Mouse (Mus musculus) left cerebral cortex, postnatal 14 days (tissue): ENCODE data around the gene Gm6401. TPM values are rescaled to one million over a fixed set of nuclear protein-coding genes. Genes with fewer than 3 reads are reported as not detected.
"Not testable (repeated sequence)": the region's sequence is repeated elsewhere in the genome, so short reads cannot be mapped to it uniquely, and the experiment has no call there.

Experiments used
- DNase-seq, 2 experiments: peaks; one replicate each; pipeline ENCODE4 v3.0.0; 2021 to 2022; ENCODE audit warnings: low spot score in 2 of 2, mixed read lengths in 1 of 2
- intact Hi-C: fragments of 180-260 bp; cut with DNase I; formaldehyde crosslinking; loops from one replicate; pipeline ENCODE4 v1.15.1; 2025
- long read RNA-seq, 2 experiments: library from polyadenylated mRNA; stranded (forward); transcript quantifications; one replicate each; pipeline ENCODE4 v2.0.0; 2021
- total RNA-seq, 2 experiments: library from RNA; stranded (reverse); gene quantifications; 2 replicates each; pipeline ENCODE4 v1.2.3; 2021

Gm6401 gene
- not detected for total RNA-seq
- long read RNA-seq, experiment 1 = 0 reads
- long read RNA-seq, experiment 2 = 0 reads

DNA sequence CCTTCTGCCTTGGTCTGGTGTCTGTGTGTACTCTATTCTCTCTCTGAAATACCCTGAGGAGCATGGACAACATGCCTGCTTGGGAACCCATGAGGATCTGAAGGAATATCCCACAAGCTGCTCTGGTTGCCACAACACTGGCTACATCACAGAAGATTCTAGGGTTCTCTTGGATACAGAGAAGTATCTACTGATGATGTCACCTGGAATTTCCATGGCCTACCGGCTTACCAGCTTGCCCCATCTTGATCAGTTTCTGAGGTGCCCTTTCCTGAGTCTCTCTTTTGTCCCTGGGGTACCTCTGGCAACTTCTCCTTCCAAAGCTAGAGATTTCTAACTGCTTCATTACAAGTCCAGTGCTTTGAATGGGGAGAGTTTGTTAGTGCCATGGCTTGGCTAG lies at the start of gene Gm6401:
Gene Gm6401, minus strand, starts transcription at position 101 of the 400 bp plus-strand sequence.
- DNase-seq, intact Hi-C loops: not testable (repeated sequence)

- DNase-seq, intact Hi-C loops: not testable (repeated sequence)
These were observed 15.5 kb upstream of the Gm6401 start, which contains the start of gene Gm3543 for GRCm38 (mm10) chr14:41983225-41983624. Gene Gm3543, minus strand, starts transcription at chr14:41983325.

- DNase-seq, intact Hi-C loops: not testable (repeated sequence)
These were observed 869 bp upstream of the Gm6401 start for GRCm38 (mm10) chr14:41968596-41968995.

DNA sequence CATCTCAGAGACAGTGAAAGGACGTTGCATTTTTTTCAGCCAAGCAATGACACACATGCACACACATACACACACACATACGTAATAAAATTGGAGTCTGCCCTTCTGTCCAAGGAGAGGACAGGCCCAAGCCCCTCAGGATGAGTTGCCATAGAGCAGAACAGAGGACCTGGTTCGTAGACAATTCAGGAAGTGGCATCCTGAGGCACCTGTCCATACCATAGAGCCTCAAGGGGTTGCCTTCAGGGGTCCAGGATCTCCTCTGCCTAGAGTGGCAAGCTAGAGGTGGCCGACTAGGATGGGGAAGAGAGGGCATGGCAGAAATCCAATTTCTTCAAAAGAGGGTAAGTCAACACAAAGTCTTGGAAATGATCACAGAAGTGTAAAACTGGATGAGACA lies 3.6 kb downstream of the Gm6401 start:
- DNase-seq, intact Hi-C loops: not testable (repeated sequence)

DNA sequence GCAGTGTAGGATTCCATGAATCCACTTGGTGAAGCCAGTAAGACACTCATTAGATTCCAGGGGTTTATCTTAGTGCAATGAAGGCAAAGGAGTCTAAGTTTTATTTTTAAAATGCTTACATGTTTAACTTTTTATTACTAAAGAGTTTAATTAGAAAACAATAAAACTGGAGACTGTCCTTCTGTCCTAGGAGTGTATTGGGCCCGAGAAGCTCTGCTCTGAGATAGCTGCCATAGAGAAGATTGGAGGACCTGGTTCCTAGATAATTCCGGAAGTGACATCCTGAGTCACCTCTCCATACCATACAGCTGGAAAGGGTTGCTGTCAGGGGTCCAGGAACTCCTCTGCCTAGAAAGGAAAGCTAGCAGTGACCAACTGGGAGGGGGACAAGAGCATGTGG lies 24.0 kb downstream of the Gm6401 start, which contains the start of gene 1700024B05Rik:
Gene 1700024B05Rik, plus strand, starts transcription at position 301 of the 400 bp plus-strand sequence.
- intact Hi-C loops, DNase-seq: not testable (repeated sequence)

DNA sequence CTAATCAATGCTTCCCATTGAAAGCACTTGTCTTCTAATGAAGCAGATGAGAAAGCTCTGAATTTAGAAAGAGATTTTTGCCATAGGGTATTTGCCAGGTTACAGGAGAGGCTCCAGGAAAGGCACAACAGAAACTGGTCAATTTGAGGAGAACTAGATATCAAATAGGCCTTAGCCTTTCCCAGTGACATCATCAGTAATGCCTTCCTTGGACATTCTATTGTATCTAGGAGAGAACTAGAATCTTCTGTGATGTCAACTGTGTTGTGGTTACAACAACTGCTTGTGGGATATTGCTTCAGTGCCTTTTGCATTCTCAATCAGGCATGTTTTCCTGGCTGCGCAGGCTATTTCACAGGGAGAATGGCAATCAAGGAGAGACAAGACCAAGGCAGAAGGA lies 43.1 kb downstream of the Gm6401 start, which contains the start of gene 1700049E17Rik1:
Gene 1700049E17Rik1, plus strand, starts transcription at position 301 of the 400 bp plus-strand sequence.
- DNase-seq, intact Hi-C loops: not testable (repeated sequence)

Other genes with a start within 250 kb of the Gm6401 start
- not detected for gene Gm7929, start 217.3 kb downstream of the Gm6401 start, total RNA-seq
- not detected for gene Gm47189, start 195.5 kb downstream of the Gm6401 start, total RNA-seq
- gene Gm7980, start 60.6 kb downstream of the Gm6401 start, total RNA-seq = not detected
- not detected for gene 1700049E17Rik1, start 43.0 kb downstream of the Gm6401 start, total RNA-seq
- gene 1700024B05Rik, start 23.9 kb downstream of the Gm6401 start, total RNA-seq = not detected
- 1 to 10 TPM; 1.4 to 2.1 TPM for gene Gm3543, start 15.4 kb upstream of the Gm6401 start, total RNA-seq
- gene Gm7951, start 149.4 kb upstream of the Gm6401 start, total RNA-seq = not detected
- gene Gm17027, start 194.7 kb upstream of the Gm6401 start, total RNA-seq = not detected
- 1 to 10 TPM in 1 of 2 experiments, under 1 TPM in 1; 0.82 to 2.2 TPM for gene Gm3573, start 222.9 kb upstream of the Gm6401 start, total RNA-seq